Mouse (Mus musculus) hindbrain, postnatal 0 days (tissue): ENCODE measurements around the gene Fam104a. TPM values are rescaled to one million over a fixed set of nuclear protein-coding genes. Genes with fewer than 3 reads are reported as not detected.
"Not testable (repeated sequence)": the region's sequence is repeated elsewhere in the genome, so short reads cannot be mapped to it uniquely, and the experiment has no call there.

Experiments used
- ATAC-seq: fragments of 200-750 bp; cut with Nextera tagmentation; 2 replicates; pipeline ENCODE4 v1.8.0; 2017; ENCODE audit warnings: mild to moderate bottlenecking, moderate TSS enrichment, moderate library complexity
- DNase-seq: peaks from one replicate; pipeline ENCODE4 v3.0.0-alpha.2; 2015; ENCODE audit warnings: low spot score
- H3K27ac ChIP-seq: fragments of 300-500 bp; sonication (generic); 2 replicates; pipeline ENCODE4 v1.5.1; 2014; ENCODE audit warnings: mild to moderate bottlenecking
- H3K27me3 ChIP-seq: fragments of 300-500 bp; sonication (generic); 2 replicates; pipeline ENCODE4 v1.6.1; 2014; ENCODE audit warnings: low read length, mixed read lengths; ENCODE audit not compliant: insufficient read depth
- H3K36me3 ChIP-seq: fragments of 300-500 bp; sonication (generic); 2 replicates; pipeline ENCODE4 v1.6.1; 2014; ENCODE audit warnings: low read length, mixed read lengths; ENCODE audit not compliant: insufficient read depth
- H3K4me1 ChIP-seq: fragments of 300-500 bp; sonication (generic); 2 replicates; pipeline ENCODE4 v1.6.1; 2014; ENCODE audit warnings: antibody characterized with exemption, low read length, mixed read lengths; ENCODE audit not compliant: insufficient read depth
- H3K4me2 ChIP-seq: fragments of 300-500 bp; sonication (generic); 2 replicates; pipeline ENCODE4 v1.6.1; 2014; ENCODE audit warnings: low read depth, mild to moderate bottlenecking, low read length, moderate library complexity, mixed read lengths
- H3K4me3 ChIP-seq: fragments of 300-500 bp; sonication (generic); 2 replicates; pipeline ENCODE4 v1.5.1; 2014; ENCODE audit warnings: low read length
- H3K9ac ChIP-seq: fragments of 300-500 bp; sonication (generic); replicated peaks from 2 replicates; pipeline ENCODE4 v1.6.1; 2014; ENCODE audit warnings: mild to moderate bottlenecking, low read length, moderate library complexity, mixed read lengths
- H3K9me3 ChIP-seq: fragments of 300-500 bp; sonication (generic); 2 replicates; pipeline ENCODE4 v1.6.1; 2016; ENCODE audit warnings: low read length, mixed read lengths
- CTCF ChIP-seq: IDR thresholded peaks from 2 replicates; pipeline ENCODE4 v1.5.1; 2016; ENCODE audit warnings: antibody characterized with exemption, control low read depth, low read depth
- WGBS: fragments of 180-500 bp; shearing (Covaris S2); extraction: QIAGEN DNeasy Blood & Tissue Kit; methylation state at CpG from one replicate; pipeline ENCODE4 v1.1.7; 2014; 5-methylcytosine and 5-hydroxymethylcytosine counted together
- polyA plus RNA-seq: library from polyadenylated mRNA; unstranded; fragments of >200 nt; fragmentation: Nextera tagmentation; extraction: Ambion mirVana; gene quantifications from 2 replicates; pipeline ENCODE4 v1.2.1, GENCODE M21; 2015
- total RNA-seq: library from RNA; depleted of rRNA; stranded (reverse); fragments of >200 nt; gene quantifications from 2 replicates; pipeline ENCODE4 v1.2.3, GENCODE M21; 2014

The Fam104a gene
- total and polyA plus RNA-seq, 2 experiments from 2014 or later, result 29.5 to 50.6 TPM

DNA sequence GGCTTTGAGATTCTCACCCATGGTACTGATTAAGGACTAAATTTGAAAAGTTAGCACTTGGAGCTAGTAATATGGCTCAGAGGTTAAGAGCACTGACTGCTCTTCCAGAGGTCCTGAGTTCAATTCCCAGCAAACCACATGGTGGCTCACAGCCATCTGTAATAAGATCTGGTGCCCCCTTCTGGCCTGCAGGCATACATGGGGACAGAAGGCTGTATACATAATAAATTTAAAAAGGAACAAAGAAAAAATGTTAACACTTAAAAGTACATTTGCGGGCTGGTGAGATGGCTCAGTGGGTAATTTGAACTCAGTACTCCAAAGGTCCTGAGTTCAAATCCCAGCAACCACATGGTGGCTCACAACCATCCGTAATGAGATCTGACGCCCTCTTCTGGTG is 23.7 kb downstream of the Fam104a start:
- WGBS, result 100% methylated on average over 3 of the region's 3 CpGs
- H3K4me1 ChIP-seq, H3K4me3 ChIP-seq, DNase-seq, H3K9me3 ChIP-seq, H3K27me3 ChIP-seq, H3K4me2 ChIP-seq, H3K9ac ChIP-seq, H3K27ac ChIP-seq, ATAC-seq: not testable (repeated sequence)
- peak; percentile 26; the same call in 1 of the 2 replicates for TF ChIP-seq CTCF
- H3K36me3 ChIP-seq, result peaks cover 60% of the 10 kb centered on the region

DNA sequence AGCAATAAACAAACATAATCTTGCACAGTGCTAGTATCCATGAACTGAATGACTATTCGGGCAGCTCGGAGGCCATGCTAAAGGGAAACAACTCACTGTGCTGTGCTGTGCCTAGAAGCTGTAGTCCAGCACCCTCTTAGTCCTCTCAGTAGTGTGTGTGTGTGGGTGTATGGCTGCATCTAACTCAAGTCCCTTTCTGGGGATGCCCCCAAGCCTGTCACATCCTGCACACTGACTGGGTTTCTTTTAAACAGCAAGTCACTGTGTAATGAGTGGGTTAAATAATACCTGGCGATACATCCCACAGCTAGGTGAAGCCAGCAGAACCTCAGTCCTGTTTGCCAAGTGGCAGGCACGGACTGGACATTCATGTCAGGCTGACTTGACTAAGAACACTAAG is 25.2 kb downstream of the Fam104a start:
- Histone ChIP-seq H3K27ac (no peak overlapping the region), H3K9me3 (no peaks in the 10 kb centered on the region), H3K27me3 (no peaks in the 10 kb centered on the region), H3K4me2 (no peak overlapping the region), H3K36me3 (peaks cover 74% of the 10 kb centered on the region), H3K9ac (no peak overlapping the region), H3K4me1 (peaks cover 7% of the 10 kb centered on the region), H3K4me3 (no peak overlapping the region)
- WGBS, result 88% methylated on average over 4 of the region's 4 CpGs
- ATAC-seq (no peak), DNase-seq (no peak)
- no peak for TF ChIP-seq CTCF

- 90% methylated on average over 8 of the region's 8 CpGs for whole genome bisulfite sequencing
- Histone ChIP-seq H3K36me3 (peaks cover 74% of the 10 kb centered on the region), H3K9ac (no peak overlapping the region), H3K9me3 (no peaks in the 10 kb centered on the region), H3K4me1 (peaks cover 7% of the 10 kb centered on the region), H3K4me2 (no peak overlapping the region), H3K27me3 (no peaks in the 10 kb centered on the region), H3K4me3 (no peak overlapping the region), H3K27ac (no peak overlapping the region)
- DNase-seq (no peak), ATAC-seq (no peak)
- no peak for TF ChIP-seq CTCF
Measured at GRCm38 (mm10) chr11:113658319-113658718, 25.6 kb downstream of the Fam104a start.

DNA sequence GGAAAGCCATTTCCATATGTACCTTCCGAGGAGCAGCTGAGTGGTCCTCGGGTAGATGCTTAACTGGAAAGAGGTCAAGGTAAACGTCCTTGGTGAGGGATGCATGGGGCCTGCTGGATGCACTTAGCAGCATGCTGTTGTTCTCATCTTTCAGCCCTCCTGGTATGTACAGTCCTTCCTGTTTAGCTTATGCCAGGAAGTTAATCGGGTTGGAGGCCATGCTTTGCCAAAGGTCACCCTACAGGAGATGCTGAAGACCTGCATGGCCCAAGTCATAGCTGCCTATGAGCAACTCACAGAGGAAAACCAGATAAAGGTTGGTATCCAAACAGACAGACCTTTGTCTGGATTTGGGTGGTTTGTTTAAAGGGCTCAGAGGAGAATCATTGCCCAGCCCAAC is 26.7 kb downstream of the Fam104a start:
- Histone ChIP-seq H3K9me3 (no peaks in the 10 kb centered on the region), H3K4me3 (no peak overlapping the region), H3K4me2 (no peak overlapping the region), H3K27me3 (no peaks in the 10 kb centered on the region), H3K36me3 (peaks cover 82% of the 10 kb centered on the region), H3K4me1 (peaks cover 7% of the 10 kb centered on the region), H3K27ac (no peak overlapping the region; the same call in 1 of the 2 replicates), H3K9ac (no peak overlapping the region)
- TF ChIP-seq CTCF, result no peak
- ATAC-seq, result no peak
- 54% methylated on average over 4 of the region's 4 CpGs for WGBS
- no peak for DNase-seq

GRCm38 (mm10) chr11:113656511-113656932 is 27.4 kb downstream of the Fam104a start:
- 47% methylated on average over 8 of the region's 8 CpGs for WGBS
- peak; percentile 81 for DNase-seq
- no peak for TF ChIP-seq CTCF

DNA sequence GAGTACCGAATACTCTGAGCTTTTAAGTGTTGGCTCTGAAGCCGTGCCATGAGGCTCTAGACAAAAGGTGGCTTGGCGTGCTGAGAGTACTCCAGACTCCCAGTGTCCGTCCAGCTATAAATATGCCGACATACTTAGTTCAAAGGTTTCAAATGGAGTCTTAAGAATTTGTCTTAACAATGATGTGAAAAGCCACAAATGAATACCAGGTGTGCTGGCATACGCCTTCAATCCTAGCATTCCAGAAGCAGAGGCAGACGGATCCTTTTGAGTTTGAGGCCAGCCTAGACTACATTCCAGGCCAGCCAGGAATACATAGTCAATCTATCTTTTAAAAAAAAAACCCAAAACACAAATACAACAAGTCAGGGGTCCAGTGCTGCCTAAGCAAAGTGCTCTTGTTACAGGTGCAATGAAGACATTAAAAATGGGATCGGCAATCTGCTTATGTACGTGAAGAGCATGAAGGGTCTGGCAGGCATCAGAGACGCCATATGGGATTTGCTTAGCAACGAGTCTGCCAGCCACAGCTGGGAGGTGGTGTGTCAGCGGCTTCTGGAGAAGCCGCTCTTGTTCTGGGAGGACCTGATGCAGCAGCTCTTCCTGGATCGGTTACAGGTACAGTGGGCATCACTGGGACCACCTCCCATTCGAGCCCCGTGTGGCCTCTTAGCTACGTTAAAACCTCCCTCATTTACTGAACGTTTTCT is 29.2 kb downstream of the Fam104a start:
- Histone ChIP-seq H3K27me3 (no peaks in the 10 kb centered on the region), H3K4me1 (peaks cover 15% of the 10 kb centered on the region), H3K4me3 (no peak overlapping the region), H3K36me3 (peaks cover 71% of the 10 kb centered on the region), H3K27ac (no peak overlapping the region), H3K9ac (no peak overlapping the region), H3K4me2 (no peak overlapping the region), H3K9me3 (no peaks in the 10 kb centered on the region)
- TF ChIP-seq CTCF, result no peak
- DNase-seq (peak; percentile 70), ATAC-seq (no peak)
- WGBS, result 66% methylated on average over 18 of the region's 18 CpGs

More at GRCm38 (mm10) chr11:113656511-113656932, 27.4 kb downstream of the Fam104a start:
- Histone ChIP-seq H3K36me3 (peaks cover 80% of the 10 kb centered on the region), H3K27ac (peak overlapping the region; percentile 58; the same call in 1 of the 2 replicates), H3K27me3 (no peaks in the 10 kb centered on the region), H3K9me3 (no peaks in the 10 kb centered on the region), H3K4me3 (no peak overlapping the region), H3K4me1 (peaks cover 7% of the 10 kb centered on the region), H3K9ac (no peak overlapping the region), H3K4me2 (no peak overlapping the region)
- peak; percentile 62 for ATAC-seq

GRCm38 (mm10) chr11:113654105-113654504 is 29.9 kb downstream of the Fam104a start:
- no peaks in the 10 kb centered on the region for H3K27me3 ChIP-seq
- TF ChIP-seq CTCF, result no peak
- ATAC-seq, result no peak
- DNase-seq, result no peak
- whole genome bisulfite sequencing, result 87% methylated on average over 15 of the region's 15 CpGs
- H3K36me3 ChIP-seq, result peaks cover 67% of the 10 kb centered on the region
- H3K4me3 ChIP-seq, result no peak overlapping the region
- H3K4me2 ChIP-seq, result no peak overlapping the region
- H3K27ac ChIP-seq, result no peak overlapping the region
- H3K4me1 ChIP-seq, result peaks cover 15% of the 10 kb centered on the region
- no peak overlapping the region for H3K9ac ChIP-seq
- no peaks in the 10 kb centered on the region for H3K9me3 ChIP-seq
